Mouse (Mus musculus) brain, embryonic 14.5 days (tissue): ENCODE measurements at regions not wholly inside any gene's neighbourhood (a gene's known extent, or its start where the extent isn't known, plus 50 kb on each side); places are given as distances from the start of the nearest gene placed in this dataset.

Experiments used
- DNase-seq: peaks from one replicate; pipeline ENCODE4 v3.0.0-alpha.2; 2011; ENCODE audit warnings: low read depth
- CTCF ChIP-seq: fragments of 200-500 bp; IDR thresholded peaks from 2 replicates; pipeline ENCODE4 v1.5.1; 2012; ENCODE audit warnings: inconsistent platforms, mild to moderate bottlenecking, moderate library complexity, borderline replicate concordance; ENCODE audit not compliant: insufficient read depth, insufficient read length; ENCODE audit errors: extremely low read depth
- POLR2A ChIP-seq: fragments of 200-500 bp; IDR thresholded peaks from 2 replicates; pipeline ENCODE4 v1.6.1; 2012; ENCODE audit warnings: mild to moderate bottlenecking, inconsistent platforms, borderline replicate concordance; ENCODE audit not compliant: poor library complexity, insufficient read depth, insufficient read length, severe bottlenecking; ENCODE audit errors: extremely low read depth

DNA sequence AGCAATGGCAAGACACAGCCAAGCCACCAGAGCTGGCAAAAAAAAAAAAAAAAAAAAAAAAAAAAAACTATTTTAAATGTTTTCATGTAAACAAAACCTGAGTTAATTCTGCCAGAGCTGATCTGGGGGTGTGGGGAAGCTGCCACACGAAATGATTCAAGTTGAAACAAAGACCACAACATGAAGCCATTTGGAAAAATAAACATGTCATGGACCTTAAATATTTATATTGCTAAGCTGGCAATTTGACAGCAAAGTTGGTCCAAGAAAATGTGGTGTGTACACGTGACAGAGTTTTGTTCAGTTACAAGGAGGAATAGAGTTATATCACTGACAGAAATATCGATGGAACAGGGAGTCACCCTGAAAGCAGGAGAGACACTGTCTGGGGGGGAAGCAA is 67.1 kb upstream of the Cdh5 start:
- no peak for TF ChIP-seq CTCF
- no peak for TF ChIP-seq POLR2A
- DNase-seq, result no peak

DNA sequence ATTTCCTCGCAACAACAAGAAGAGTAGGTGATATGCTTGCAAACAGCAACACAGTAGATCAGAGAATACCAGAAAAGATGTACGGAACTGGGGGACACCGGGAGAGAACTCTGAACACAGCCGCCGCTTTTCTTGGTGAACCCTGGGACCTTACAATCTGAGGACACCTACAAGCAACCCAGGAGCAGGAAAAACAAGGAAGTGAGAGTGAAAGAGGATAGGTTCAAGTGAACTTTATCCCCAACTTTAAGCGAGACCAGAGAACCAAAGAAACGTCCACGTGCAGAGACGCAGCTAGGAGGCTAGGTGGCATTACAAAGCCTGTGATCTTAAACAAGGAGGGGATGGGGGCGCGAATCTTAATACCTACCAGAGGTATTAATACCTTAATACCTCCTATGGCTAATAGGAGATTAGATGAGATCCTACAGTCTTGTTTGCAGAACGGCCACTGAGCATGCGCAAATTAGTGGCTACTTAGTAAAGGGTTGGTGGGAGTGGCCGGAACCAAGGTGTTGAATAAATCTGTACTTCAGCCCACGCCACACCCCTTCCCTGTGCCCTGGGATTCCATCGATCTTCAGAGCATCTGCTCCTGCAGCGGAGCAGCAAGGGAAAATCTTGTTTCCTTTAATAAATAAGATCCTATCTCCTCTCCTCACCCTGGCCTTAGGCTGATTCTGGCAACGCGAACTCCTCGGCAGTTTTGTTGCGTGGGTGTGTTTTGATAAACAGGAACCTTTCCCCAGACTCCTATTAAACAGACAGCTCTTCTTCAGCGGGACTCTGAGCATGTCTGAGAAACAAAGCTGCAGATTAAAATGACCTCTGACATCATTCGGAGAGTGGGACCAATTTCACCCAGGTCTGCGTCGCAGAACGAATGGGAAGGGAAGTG is 64.6 kb upstream of the Cdh5 start:
- DNase-seq, result no peak
- TF ChIP-seq POLR2A (no peak), CTCF (no peak)

DNA sequence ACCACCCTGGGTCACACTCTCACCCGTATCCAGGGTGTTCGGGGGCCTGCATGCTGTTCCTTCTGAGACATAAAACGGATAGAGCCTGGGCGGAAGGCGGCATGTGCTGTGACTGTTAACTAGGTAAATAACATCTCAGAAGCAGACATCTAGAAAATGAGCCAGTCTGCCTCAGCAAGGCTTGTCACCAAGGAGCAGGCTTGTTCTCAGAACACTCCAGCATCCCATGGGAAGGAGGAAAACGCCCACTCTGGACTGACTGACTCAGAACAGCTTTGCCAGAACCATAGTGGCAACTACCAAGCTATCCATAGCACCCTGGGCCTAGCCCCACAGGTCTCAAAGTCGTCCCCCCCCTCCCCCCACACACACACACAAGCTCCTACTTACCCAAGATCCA is 63.8 kb upstream of the Cdh5 start:
- DNase-seq, result no peak
- TF ChIP-seq POLR2A, result no peak

DNA sequence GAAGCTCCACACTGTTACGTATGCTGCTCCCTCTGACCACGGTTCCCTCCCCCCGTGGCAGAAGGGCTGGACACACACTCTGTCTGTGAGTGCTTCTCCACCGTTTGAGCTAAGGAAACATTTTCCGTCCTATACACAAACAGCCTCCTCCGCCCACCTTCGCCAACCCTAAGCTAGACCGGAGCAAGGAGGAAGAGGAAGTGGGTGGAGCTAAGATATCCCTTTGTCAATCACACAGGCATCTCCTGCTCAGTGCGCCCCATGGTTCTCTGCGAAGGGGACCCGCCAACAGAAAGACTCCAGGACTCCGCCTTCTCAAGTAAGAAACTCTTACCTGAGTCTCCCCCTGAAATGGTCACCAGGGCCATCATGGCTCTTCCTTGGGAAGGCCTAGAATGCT is 61.9 kb upstream of the Cdh5 start:
- no peak for DNase-seq
- TF ChIP-seq POLR2A (no peak), CTCF (no peak)

DNA sequence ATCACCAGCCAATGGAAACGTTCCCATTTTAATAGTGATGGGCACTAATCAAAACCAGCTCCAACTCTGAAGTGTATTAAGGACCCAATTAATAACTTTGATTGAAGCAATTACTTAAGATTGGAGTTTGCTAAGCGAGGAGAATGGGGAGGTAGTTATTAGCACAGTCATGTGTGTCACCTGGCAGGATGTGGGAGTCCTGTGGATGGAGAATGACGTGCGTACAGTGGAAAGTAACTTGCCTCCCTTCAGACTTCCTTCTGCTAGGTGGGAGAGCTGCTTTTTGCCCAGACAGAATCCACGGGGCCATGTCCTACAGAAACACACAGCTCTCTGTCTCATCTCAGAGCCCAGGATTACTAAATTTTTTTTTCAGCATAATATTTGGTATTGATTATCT is 59.9 kb upstream of the Cdh5 start:
- DNase-seq, result no peak
- TF ChIP-seq CTCF (no peak), POLR2A (no peak)

DNA sequence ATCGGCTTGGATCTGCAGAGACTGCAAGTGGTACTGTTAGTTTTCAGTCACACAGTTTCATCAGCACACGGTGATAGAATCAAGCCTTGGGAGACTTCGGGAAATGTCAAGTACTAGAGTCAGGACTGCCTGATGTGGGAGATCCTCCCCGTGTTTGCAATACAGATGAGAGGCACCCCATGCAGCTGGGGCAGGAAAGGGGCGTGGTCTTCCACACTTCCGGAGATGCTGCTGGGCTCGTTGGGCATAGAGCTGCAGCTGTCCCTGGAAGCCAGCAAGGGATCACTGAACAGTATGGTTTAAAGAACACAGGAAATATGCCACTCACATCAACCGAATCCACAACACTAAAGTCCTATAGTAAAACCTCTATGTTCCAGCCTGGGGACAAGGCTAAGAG is 59.0 kb upstream of the Cdh5 start:
- DNase-seq, result peak; percentile 34
- TF ChIP-seq CTCF (no peak), POLR2A (no peak)

DNA sequence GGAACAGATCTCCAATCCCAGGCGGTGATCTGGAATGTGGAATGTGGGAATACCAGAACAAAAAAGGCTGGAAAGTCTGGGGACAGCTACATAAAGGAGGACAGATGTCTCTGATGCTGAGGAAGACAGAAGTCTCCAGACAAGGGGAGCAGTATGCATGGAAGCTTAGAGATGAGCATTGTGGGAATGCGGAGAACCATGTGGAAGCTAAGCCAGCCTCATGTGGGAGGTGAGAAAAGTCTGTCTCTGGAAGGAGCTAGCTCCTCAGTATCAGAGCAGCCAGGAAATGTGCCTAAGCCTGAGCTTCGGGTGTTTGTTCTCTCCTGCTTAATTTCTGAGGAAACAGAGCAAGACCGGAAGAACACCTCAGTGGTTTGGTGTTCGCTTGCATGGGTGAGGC is 53.4 kb upstream of the Cdh5 start:
- TF ChIP-seq CTCF (no peak), POLR2A (no peak)

DNA sequence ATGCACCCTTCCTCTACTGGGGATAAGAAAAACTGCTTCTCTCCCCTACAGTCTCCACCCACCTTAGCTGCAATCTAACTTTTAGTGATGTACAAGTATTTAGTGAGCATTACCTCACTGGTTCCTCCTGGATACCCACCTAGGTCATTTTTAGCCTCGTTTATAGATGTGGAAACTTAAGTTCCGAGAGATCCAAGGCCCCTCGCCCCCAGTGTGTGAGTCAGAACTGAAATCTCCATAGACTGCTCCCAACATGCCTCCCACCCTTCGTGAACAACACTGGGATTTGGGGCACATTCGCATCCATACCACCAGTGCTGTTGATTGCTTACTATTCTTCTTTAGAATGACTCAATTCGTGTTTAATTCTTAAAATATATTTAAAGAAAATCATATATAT is 52.2 kb upstream of the Cdh5 start:
- no peak for TF ChIP-seq POLR2A
- no peak for TF ChIP-seq CTCF

More for the DNA sequence above, 53.4 kb upstream of the Cdh5 start:
- DNase-seq, result no peak

DNA sequence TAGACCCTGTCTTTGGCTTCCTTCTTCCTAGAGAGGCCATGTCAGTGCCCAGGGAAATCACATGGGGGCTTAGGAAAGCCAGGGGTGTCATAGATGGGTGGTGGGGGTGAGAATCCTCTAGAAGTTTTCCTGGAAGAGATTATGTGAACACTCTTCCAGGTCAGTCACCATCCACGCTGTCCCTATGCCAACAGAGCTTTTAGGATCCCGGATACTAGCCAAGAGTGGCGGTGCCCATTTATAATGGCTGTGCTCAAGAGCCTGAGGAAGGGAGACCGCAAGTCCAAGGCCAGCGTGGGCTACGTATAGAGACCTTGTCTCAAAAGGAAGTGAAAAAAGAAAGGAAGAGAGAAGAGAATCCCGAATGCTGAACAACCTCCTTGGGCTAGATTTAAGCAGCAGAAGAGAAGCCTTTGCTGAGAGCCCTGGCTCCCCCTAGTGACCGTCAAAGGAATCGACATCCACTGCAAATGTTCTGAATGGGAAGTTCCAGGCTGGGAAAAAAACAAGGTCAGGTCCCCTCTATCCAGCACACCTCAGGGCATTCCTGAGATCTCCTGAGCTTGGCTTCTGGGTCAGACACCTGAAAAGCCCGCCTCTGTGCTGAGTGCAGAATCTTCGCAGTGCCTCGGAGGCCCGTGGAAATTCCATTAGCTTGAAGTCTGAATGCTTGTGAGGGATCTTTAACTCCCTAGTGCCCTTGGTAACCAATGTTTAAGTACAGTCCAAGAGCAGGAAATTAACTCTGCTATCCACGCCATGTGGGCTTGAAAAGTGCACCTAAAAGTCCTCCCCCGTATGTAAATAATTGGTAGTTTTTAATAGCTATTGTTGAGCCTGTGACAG is 50.5 kb upstream of the Cdh5 start:
- TF ChIP-seq POLR2A (no peak), CTCF (peak; percentile 95)
- peak; percentile 86 for DNase-seq

More for the DNA sequence above, 52.2 kb upstream of the Cdh5 start:
- no peak for DNase-seq

DNA sequence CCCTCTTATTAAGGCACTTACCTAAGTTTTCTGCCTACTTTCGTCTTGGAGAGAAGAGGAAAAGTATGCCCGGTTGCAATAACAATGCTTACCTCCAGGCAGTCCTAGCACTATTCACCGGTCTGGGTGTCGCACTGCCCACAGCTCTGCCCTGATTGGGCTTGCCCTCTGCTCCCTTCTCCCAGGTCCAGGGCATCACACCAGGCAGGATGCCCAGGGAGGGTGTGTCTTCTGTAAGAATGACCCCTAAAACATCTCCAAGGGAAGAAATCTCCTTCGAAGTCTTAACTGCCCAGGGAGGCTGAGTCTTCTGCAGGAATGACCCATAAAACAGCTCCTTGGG is 49.9 kb upstream of the Cdh5 start:
- no peak for TF ChIP-seq POLR2A
- TF ChIP-seq CTCF, result no peak
- DNase-seq, result no peak
